Mouse (Mus musculus) embryonic fibroblast, embryonic 13.5 days (primary cell): ENCODE measurements around the gene Nprl2. TPM values are rescaled to one million over a fixed set of nuclear protein-coding genes. Genes with fewer than 3 reads are reported as not detected.
"Not testable (repeated sequence)": the region's sequence is repeated elsewhere in the genome, so short reads cannot be mapped to it uniquely, and the experiment has no call there.

Source experiments
- H3K27ac ChIP-seq: 2 replicates; pipeline ENCODE4 v1.5.1; 2012; ENCODE audit warnings: low read length, control low read depth, inconsistent platforms; ENCODE audit not compliant: insufficient read depth
- H3K4me1 ChIP-seq: 2 replicates; pipeline ENCODE4 v1.6.1; 2011; ENCODE audit warnings: low read length; ENCODE audit not compliant: control insufficient read depth, insufficient read depth
- H3K4me3 ChIP-seq: 2 replicates; pipeline ENCODE4 v1.5.1; 2011; ENCODE audit warnings: mild to moderate bottlenecking, control low read depth, low read length; ENCODE audit not compliant: insufficient read depth
- CTCF ChIP-seq: IDR thresholded peaks from 2 replicates; pipeline ENCODE4 v1.5.1; 2011; ENCODE audit warnings: mild to moderate bottlenecking, control low read depth, low read length, moderate library complexity, borderline replicate concordance; ENCODE audit not compliant: insufficient read depth
- POLR2A ChIP-seq: IDR thresholded peaks from 2 replicates; pipeline ENCODE4 v1.6.1; 2011; ENCODE audit warnings: low read depth, mild to moderate bottlenecking, control low read depth, low read length, moderate library complexity
- polyA plus RNA-seq: library from polyadenylated mRNA; stranded (reverse); fragments of >200 nt; gene quantifications from 2 replicates; pipeline ENCODE4 v1.2.4, GENCODE M21; 2011; ENCODE audit warnings: low read depth; ENCODE audit not compliant: missing spikeins, insufficient read length

Gene Nprl2
- polyA plus RNA-seq, 1 experiment, result 18.9 TPM

DNA sequence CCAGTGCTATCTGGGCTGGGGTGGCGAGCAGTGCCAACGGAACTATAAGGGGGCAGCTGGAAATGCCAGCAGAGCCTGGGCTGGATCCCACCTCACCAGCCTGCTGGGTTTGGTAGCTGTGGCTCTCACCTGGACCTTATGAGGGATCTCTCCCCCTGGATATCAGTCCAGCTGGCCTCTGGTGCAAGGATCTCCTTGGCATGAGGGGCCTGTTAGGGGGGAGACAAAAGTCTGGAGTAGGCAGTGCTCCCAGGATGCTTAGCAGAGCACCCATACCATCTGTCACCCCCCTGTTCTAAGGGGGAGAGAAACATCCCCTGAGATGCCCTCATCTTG is 30.3 kb downstream of the Nprl2 start:
- TF ChIP-seq POLR2A (no peak), CTCF (no peak)
- no peak overlapping the region for H3K4me3 ChIP-seq
- no peaks in the 10 kb centered on the region for H3K4me1 ChIP-seq
- H3K27ac ChIP-seq, result no peak overlapping the region

DNA sequence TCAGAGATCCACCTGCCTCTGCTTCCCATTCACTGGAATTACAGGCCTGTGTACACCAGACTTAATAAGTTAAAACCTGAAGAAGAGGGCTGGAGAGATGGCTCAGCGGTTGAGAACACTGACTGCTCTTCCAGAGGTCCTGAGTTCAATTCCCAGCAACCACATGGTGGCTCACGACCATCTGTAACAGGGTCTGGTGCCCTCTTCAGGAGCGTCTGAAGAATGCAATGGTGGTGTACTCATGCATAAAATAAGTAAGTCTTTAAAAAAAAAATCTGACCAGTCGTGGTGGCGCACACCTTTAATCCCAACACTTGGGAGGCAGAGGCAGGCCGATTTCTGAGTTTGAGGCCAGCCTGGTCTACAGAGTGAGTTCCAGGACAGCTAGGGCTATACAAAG is 31.7 kb downstream of the Nprl2 start:
- not testable (repeated sequence) for H3K27ac ChIP-seq, H3K4me3 ChIP-seq, H3K4me1 ChIP-seq

GRCm38 (mm10) chr9:107575579-107576356 is 33.7 kb downstream of the Nprl2 start:
- no peak overlapping the region for H3K4me3 ChIP-seq
- peaks cover 5% of the 10 kb centered on the region; the same call in 1 of the 2 replicates for H3K4me1 ChIP-seq
- H3K27ac ChIP-seq, result peak overlapping the region; percentile 56
- TF ChIP-seq CTCF, result no peak
- TF ChIP-seq POLR2A, result no peak

GRCm38 (mm10) chr9:107576357-107577107 is 34.5 kb downstream of the Nprl2 start, which contains the start of gene Hyal1:
Gene Hyal1 (plus strand): TSS chr9:107576927.
- Histone ChIP-seq H3K4me3 (peak within 1 kb of the TSS; percentile 37), H3K4me1 (peaks cover 5% of the 10 kb centered on the region; the same call in 1 of the 2 replicates), H3K27ac (peak within 1 kb of the TSS; percentile 56)
- TF ChIP-seq POLR2A (peak; percentile 91), CTCF (no peak)

DNA sequence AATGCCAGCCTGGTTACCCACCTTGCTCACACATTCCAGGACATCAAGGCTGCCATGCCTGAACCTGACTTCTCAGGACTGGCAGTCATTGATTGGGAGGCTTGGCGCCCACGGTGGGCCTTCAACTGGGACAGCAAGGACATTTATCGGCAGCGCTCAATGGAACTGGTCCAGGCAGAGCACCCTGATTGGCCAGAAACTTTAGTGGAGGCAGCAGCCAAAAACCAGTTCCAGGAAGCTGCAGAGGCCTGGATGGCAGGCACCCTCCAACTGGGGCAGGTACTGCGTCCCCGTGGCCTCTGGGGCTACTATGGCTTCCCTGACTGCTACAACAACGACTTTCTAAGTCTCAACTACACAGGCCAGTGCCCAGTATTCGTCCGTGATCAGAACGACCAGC is 35.8 kb downstream of the Nprl2 start:
- H3K4me3 ChIP-seq, result no peak overlapping the region
- TF ChIP-seq POLR2A (no peak), CTCF (no peak)
- H3K4me1 ChIP-seq, result peaks cover 5% of the 10 kb centered on the region; the same call in 1 of the 2 replicates
- no peak overlapping the region for H3K27ac ChIP-seq

GRCm38 (mm10) chr9:107578587-107578986 is 36.6 kb downstream of the Nprl2 start, which contains the start of gene Naa80:
Gene Naa80 (plus strand): TSS chr9:107578887.
- Histone ChIP-seq H3K4me1 (peaks cover 5% of the 10 kb centered on the region; the same call in 1 of the 2 replicates), H3K4me3 (no peak within 1 kb of the TSS), H3K27ac (no peak within 1 kb of the TSS)
- TF ChIP-seq CTCF (no peak), POLR2A (no peak)

GRCm38 (mm10) chr9:107579023-107579900 is 37.2 kb downstream of the Nprl2 start:
- H3K4me3 ChIP-seq, result no peak overlapping the region
- no peak overlapping the region for H3K27ac ChIP-seq
- 0 out of 2 replicates have a peak, but pooled peaks have one; percentile 7 for TF ChIP-seq POLR2A
- TF ChIP-seq CTCF, result no peak
- H3K4me1 ChIP-seq, result peaks cover 5% of the 10 kb centered on the region; the same call in 1 of the 2 replicates

GRCm38 (mm10) chr9:107580501-107581317 is 38.7 kb downstream of the Nprl2 start, which contains the start of gene Hyal3:
Gene Hyal3 (plus strand): TSS chr9:107580818.
- Histone ChIP-seq H3K4me1 (peaks cover 5% of the 10 kb centered on the region; the same call in 1 of the 2 replicates), H3K4me3 (peak within 1 kb of the TSS; percentile 61), H3K27ac (peak within 1 kb of the TSS; percentile 71)
- no peak for TF ChIP-seq CTCF
- peak; percentile 87 for TF ChIP-seq POLR2A
